ENCODE assay signal across 14 mouse cellular contexts in the genomic region with DNA sequence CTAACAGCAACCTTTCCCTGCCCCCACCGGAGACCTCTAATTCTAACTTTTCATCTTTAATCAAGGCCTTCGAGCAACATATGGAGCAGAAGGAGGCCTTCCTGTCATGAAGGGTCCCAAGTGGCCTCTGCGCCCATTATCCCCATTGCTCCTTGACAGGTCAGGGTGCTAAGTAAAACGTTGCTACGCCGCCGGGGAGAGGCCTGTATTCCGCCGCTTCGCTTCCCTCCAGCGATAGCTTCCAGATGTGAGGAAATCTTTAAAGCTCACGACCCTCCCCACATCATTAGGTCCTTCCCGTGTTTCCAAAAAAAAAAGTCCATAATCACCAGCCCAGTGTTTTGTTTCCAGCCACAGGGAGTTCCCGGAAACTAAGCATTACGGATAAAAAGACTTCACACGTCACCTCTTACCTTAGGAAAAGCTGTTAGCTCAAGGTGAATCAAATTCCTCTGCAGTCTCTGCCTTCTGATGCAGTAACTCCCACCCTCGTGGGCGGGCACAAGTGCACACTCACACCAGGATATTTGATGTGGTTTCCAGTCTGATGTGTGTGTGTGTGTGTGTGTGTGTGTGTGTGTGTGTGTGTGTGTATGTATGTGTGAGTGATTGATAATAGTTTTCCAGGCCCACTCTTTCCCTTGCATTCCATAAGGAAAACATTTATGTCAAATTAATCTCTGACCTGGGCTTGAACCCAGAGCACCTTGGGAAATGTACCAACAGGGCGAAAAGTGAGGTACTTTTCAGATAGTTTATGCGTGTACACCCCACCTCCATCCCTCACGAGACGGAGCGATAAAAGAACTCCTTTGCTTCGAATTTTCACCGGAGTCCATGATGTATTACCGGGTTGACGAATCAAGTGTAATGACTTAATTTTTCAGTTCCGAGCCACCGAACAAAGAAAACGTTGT.
DNase-seq lines count a peak whose midpoint lies in the region; ATAC-seq and TF ChIP-seq lines count a peak whose summit lies in the region.
"Had no signal": no experiment of that assay in that cellular context is flagged by ENCODE, and none has a peak within 500 bp of the region (broad histone marks: within the 10 kb centered on the region; RNA-seq: fewer than 3 reads in every experiment).

No protein-coding gene starts in this region.

- no peak for ATAC-seq in intestine, embryonic 14.5 days (replicated peaks; ENCODE audit: low FRiP score, low TSS enrichment, low read depth)
- no peak for ATAC-seq in intestine, postnatal 0 days
- peak; percentile 50; the same call in 1 of the 2 replicates for ATAC-seq in embryonic facial prominence, embryonic 14.5 days (ENCODE audit: low read depth)
- ATAC-seq in neural tube, embryonic 11.5 days (ENCODE audit: insufficient read depth, low FRiP score, low TSS enrichment), result no peak
- no peak for ATAC-seq in liver, postnatal 0 days
- ATAC-seq: inflammation-experienced regulatory T-cells, adult 6 months; midbrain, embryonic 15.5 days; Patski had no signal

- no peak for TF ChIP-seq EP300 in liver, postnatal 0 days (IDR thresholded peaks at IDR 0.05; ENCODE audit: low read depth)

- no peak overlapping the region for H3K27ac ChIP-seq in intestine, embryonic 14.5 days (ENCODE audit: low read depth)
- H3K27ac ChIP-seq in intestine, postnatal 0 days (ENCODE audit: low read depth, low read length), result no peak overlapping the region
- no peak overlapping the region for H3K27ac ChIP-seq in embryonic facial prominence, embryonic 14.5 days (replicated peaks; ENCODE audit: low read depth, low read length)
- no peak overlapping the region for H3K27ac ChIP-seq in neural tube, embryonic 11.5 days (ENCODE audit: low read depth, low read length)
- no peak overlapping the region for H3K27ac ChIP-seq in liver, postnatal 0 days (ENCODE audit: low read depth)
- H3K27ac ChIP-seq: midbrain, embryonic 15.5 days had no signal

- no peak overlapping the region for H3K9ac ChIP-seq in intestine, embryonic 14.5 days (ENCODE audit: low read length)
- no peak overlapping the region for H3K9ac ChIP-seq in intestine, postnatal 0 days (ENCODE audit: low read depth, low read length)
- H3K9ac ChIP-seq in embryonic facial prominence, embryonic 14.5 days (ENCODE audit: low read depth, low read length), result no peak overlapping the region
- no peak overlapping the region for H3K9ac ChIP-seq in neural tube, embryonic 11.5 days (ENCODE audit: low read length)
- H3K9ac ChIP-seq in liver, postnatal 0 days (replicated peaks), result no peak overlapping the region
- H3K9ac ChIP-seq: midbrain, embryonic 15.5 days had no signal

- TF ChIP-seq CTCF in intestine, postnatal 0 days (IDR thresholded peaks at IDR 0.05; ENCODE audit: low read depth), result no peak
- TF ChIP-seq CTCF in liver, postnatal 0 days (IDR thresholded peaks at IDR 0.05; ENCODE audit: low read depth), result no peak

- no peaks in the 10 kb centered on the region for H3K27me3 ChIP-seq in intestine, embryonic 14.5 days (replicated peaks; ENCODE audit: control insufficient read depth, insufficient read depth, low read length)
- H3K27me3 ChIP-seq in intestine, postnatal 0 days (replicated peaks; ENCODE audit: control insufficient read depth, insufficient read depth, low read length), result no peaks in the 10 kb centered on the region
- H3K27me3 ChIP-seq in embryonic facial prominence, embryonic 14.5 days (replicated peaks; ENCODE audit: control insufficient read depth, insufficient read depth, low read length), result no peaks in the 10 kb centered on the region
- H3K27me3 ChIP-seq in neural tube, embryonic 11.5 days (ENCODE audit: control insufficient read depth, insufficient read depth, low read length), result no peaks in the 10 kb centered on the region
- H3K27me3 ChIP-seq in liver, postnatal 0 days (ENCODE audit: insufficient read depth, low read length), result no peaks in the 10 kb centered on the region
- H3K27me3 ChIP-seq: midbrain, embryonic 15.5 days had no signal

- WGBS in intestine, embryonic 14.5 days, result 47% methylated on average over 30 of the region's 30 CpGs
- 64% methylated on average over 30 of the region's 30 CpGs for WGBS in intestine, postnatal 0 days
- 29% methylated on average over 30 of the region's 30 CpGs for WGBS in embryonic facial prominence, embryonic 14.5 days
- 58% methylated on average over 30 of the region's 30 CpGs for WGBS in neural tube, embryonic 11.5 days
- WGBS in liver, postnatal 0 days (ENCODE audit: insufficient replicate concordance), result 67% methylated on average over 30 of the region's 30 CpGs

- DNase-seq in intestine, embryonic 14.5 days (ENCODE audit: low spot score), result no peak
- DNase-seq in embryo, embryonic 11 days, result peak; percentile 83
- DNase-seq in embryonic facial prominence, embryonic 14.5 days (ENCODE audit: low spot score), result peak; percentile 38
- peak; percentile 40 for DNase-seq in neural tube, embryonic 11.5 days (ENCODE audit: low spot score)
- no peak for DNase-seq in right cerebral cortex, postnatal 14 days
- DNase-seq in liver, postnatal 0 days, result no peak
- DNase-seq: adrenal gland, adult 2 months; cerebellum, adult 9-11 months; lung, postnatal 36 days had no signal

- no peaks in the 10 kb centered on the region for H3K36me3 ChIP-seq in intestine, embryonic 14.5 days (ENCODE audit: control insufficient read depth, insufficient read depth, low read length)
- no peaks in the 10 kb centered on the region for H3K36me3 ChIP-seq in intestine, postnatal 0 days (ENCODE audit: control insufficient read depth, insufficient read depth)
- H3K36me3 ChIP-seq in embryonic facial prominence, embryonic 14.5 days (ENCODE audit: control insufficient read depth, insufficient read depth, low read length), result no peaks in the 10 kb centered on the region
- H3K36me3 ChIP-seq in neural tube, embryonic 11.5 days (ENCODE audit: control insufficient read depth, insufficient read depth, low read length), result no peaks in the 10 kb centered on the region
- no peaks in the 10 kb centered on the region for H3K36me3 ChIP-seq in liver, postnatal 0 days (replicated peaks; ENCODE audit: insufficient read depth, low read length)
- H3K36me3 ChIP-seq: midbrain, embryonic 15.5 days had no signal

- no peak overlapping the region for H3K4me3 ChIP-seq in intestine, embryonic 14.5 days (ENCODE audit: low read depth, low read length)
- H3K4me3 ChIP-seq in intestine, postnatal 0 days (ENCODE audit: low read depth, low read length), result no peak overlapping the region
- H3K4me3 ChIP-seq in embryonic facial prominence, embryonic 14.5 days (ENCODE audit: low read depth, low read length), result no peak overlapping the region
- no peak overlapping the region for H3K4me3 ChIP-seq in neural tube, embryonic 11.5 days (ENCODE audit: low read depth, low read length)
- no peak overlapping the region for H3K4me3 ChIP-seq in liver, postnatal 0 days (ENCODE audit: low read depth, low read length)
- H3K4me3 ChIP-seq: midbrain, embryonic 15.5 days had no signal

- no peaks in the 10 kb centered on the region for H3K4me1 ChIP-seq in intestine, embryonic 14.5 days (replicated peaks; ENCODE audit: control insufficient read depth, insufficient read depth, low read length)
- no peaks in the 10 kb centered on the region for H3K4me1 ChIP-seq in intestine, postnatal 0 days (replicated peaks; ENCODE audit: control insufficient read depth, insufficient read depth, low read length)
- H3K4me1 ChIP-seq in embryonic facial prominence, embryonic 14.5 days (ENCODE audit: control insufficient read depth, insufficient read depth, low read length), result no peaks in the 10 kb centered on the region
- no peaks in the 10 kb centered on the region for H3K4me1 ChIP-seq in neural tube, embryonic 11.5 days (ENCODE audit: control insufficient read depth, insufficient read depth, low read length)
- H3K4me1 ChIP-seq in liver, postnatal 0 days (ENCODE audit: insufficient read depth), result no peaks in the 10 kb centered on the region
- H3K4me1 ChIP-seq: midbrain, embryonic 15.5 days had no signal

- H3K9me3 ChIP-seq in intestine, embryonic 14.5 days (ENCODE audit: control insufficient read depth, low read length), result no peaks in the 10 kb centered on the region
- H3K9me3 ChIP-seq in intestine, postnatal 0 days (ENCODE audit: control insufficient read depth), result no peaks in the 10 kb centered on the region
- no peaks in the 10 kb centered on the region for H3K9me3 ChIP-seq in embryonic facial prominence, embryonic 14.5 days (ENCODE audit: control insufficient read depth, low read length)
- H3K9me3 ChIP-seq in neural tube, embryonic 11.5 days (ENCODE audit: control insufficient read depth, low read length), result no peaks in the 10 kb centered on the region
- no peaks in the 10 kb centered on the region for H3K9me3 ChIP-seq in liver, postnatal 0 days (ENCODE audit: low read length)
- H3K9me3 ChIP-seq: midbrain, embryonic 15.5 days had no signal

- peak overlapping the region; percentile 28 for H3K4me2 ChIP-seq in intestine, embryonic 14.5 days (ENCODE audit: low read length)
- H3K4me2 ChIP-seq in intestine, postnatal 0 days (replicated peaks; ENCODE audit: low read depth), result no peak overlapping the region
- peak overlapping the region; percentile 35 for H3K4me2 ChIP-seq in embryonic facial prominence, embryonic 14.5 days (ENCODE audit: low read depth, low read length)
- no peak overlapping the region for H3K4me2 ChIP-seq in neural tube, embryonic 11.5 days (ENCODE audit: low read depth)
- H3K4me2 ChIP-seq in liver, postnatal 0 days (ENCODE audit: low read depth, low read length), result no peak overlapping the region
- H3K4me2 ChIP-seq: liver, embryonic 11.5 days; midbrain, embryonic 15.5 days had no signal

Comparison
In these comparisons a context has a peak if more than half of its experiments do, and no peak if none do; other contexts are left out.
1. H3K4me2 ChIP-seq: peak in intestine, embryonic 14.5 days (single experiment) and embryonic facial prominence, embryonic 14.5 days (single experiment); none in intestine, postnatal 0 days (single experiment), neural tube, embryonic 11.5 days (single experiment) and liver, postnatal 0 days (single experiment).
2. DNase-seq: peak in embryo, embryonic 11 days (single experiment), embryonic facial prominence, embryonic 14.5 days (single experiment) and neural tube, embryonic 11.5 days (single experiment); none in intestine, embryonic 14.5 days (single experiment), right cerebral cortex, postnatal 14 days (single experiment) and liver, postnatal 0 days (single experiment).